Mouse (Mus musculus) testis, adult 2 months (tissue): ENCODE results near the gene Lmx1a. TPM values are rescaled to one million over a fixed set of nuclear protein-coding genes. Genes with fewer than 3 reads are reported as not detected.
A peak's percentile ranks its signal among the peaks of the same experiment; 100 is the strongest.

Source experiments
- H3K27ac ChIP-seq: fragments of 200-500 bp; 2 replicates; pipeline ENCODE4 v1.5.1; 2012; ENCODE audit warnings: low read depth, low read length; ENCODE audit not compliant: control insufficient read depth, insufficient read depth
- H3K27me3 ChIP-seq: fragments of 200-500 bp; 2 replicates; pipeline ENCODE4 v1.6.1; 2012; ENCODE audit warnings: mild to moderate bottlenecking, low read length, moderate library complexity; ENCODE audit not compliant: control insufficient read depth, insufficient read depth
- H3K36me3 ChIP-seq: fragments of 200-500 bp; 2 replicates; pipeline ENCODE4 v1.6.1; 2012; ENCODE audit warnings: mild to moderate bottlenecking, low read length; ENCODE audit not compliant: control insufficient read depth, insufficient read depth
- H3K4me1 ChIP-seq: fragments of 200-500 bp; 2 replicates; pipeline ENCODE4 v1.6.1; 2012; ENCODE audit warnings: low read length; ENCODE audit not compliant: control insufficient read depth, insufficient read depth
- H3K4me3 ChIP-seq: fragments of 200-500 bp; 2 replicates; pipeline ENCODE4 v1.5.1; 2012; ENCODE audit warnings: low read depth, mild to moderate bottlenecking, low read length, moderate library complexity, mixed read lengths; ENCODE audit not compliant: control insufficient read depth
- CTCF ChIP-seq: fragments of 200-500 bp; IDR thresholded peaks from 2 replicates; pipeline ENCODE4 v1.5.1; 2012; ENCODE audit warnings: low read depth, mild to moderate bottlenecking, inconsistent platforms, low read length, moderate library complexity; ENCODE audit not compliant: control insufficient read depth, insufficient read depth, insufficient replicate concordance
- POLR2A ChIP-seq: fragments of 200-500 bp; IDR thresholded peaks from 2 replicates; pipeline ENCODE4 v1.6.1; 2012; ENCODE audit warnings: low read depth, mild to moderate bottlenecking, inconsistent platforms, low read length, moderate library complexity; ENCODE audit not compliant: control insufficient read depth
- polyA plus RNA-seq: library from polyadenylated mRNA; depleted of rRNA; stranded (reverse); fragments of >200 nt; gene quantifications from 2 replicates; pipeline ENCODE4 v1.2.3, GENCODE M21; 2012

Gene Lmx1a
- polyA plus RNA-seq, 1 experiment = 0.06 TPM

DNA sequence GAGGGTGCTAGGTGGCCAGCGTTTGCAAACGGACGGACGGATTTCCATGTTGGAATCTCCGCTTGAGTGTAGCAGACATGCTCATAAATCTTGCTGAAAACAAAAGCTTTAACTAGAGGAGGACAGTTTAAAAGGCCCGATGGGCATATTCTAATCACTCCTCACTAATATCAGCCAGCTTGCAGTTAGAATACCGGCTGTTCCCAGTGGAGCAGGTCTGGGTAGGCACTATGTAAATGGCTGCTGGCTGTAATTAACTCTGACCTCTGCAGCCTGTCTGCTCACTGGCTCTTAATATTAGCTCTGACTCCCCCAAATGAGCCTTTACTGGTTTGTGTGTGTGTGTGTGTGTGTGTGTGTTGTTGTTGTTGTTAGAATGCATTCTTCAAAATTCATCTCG lies 69.2 kb downstream of the Lmx1a start:
- Histone ChIP-seq H3K36me3 (no peaks in the 10 kb centered on the region), H3K27me3 (no peaks in the 10 kb centered on the region), H3K4me3 (no peak overlapping the region), H3K27ac (no peak overlapping the region), H3K4me1 (no peaks in the 10 kb centered on the region)
- no peak for TF ChIP-seq CTCF
- TF ChIP-seq POLR2A = no peak

DNA sequence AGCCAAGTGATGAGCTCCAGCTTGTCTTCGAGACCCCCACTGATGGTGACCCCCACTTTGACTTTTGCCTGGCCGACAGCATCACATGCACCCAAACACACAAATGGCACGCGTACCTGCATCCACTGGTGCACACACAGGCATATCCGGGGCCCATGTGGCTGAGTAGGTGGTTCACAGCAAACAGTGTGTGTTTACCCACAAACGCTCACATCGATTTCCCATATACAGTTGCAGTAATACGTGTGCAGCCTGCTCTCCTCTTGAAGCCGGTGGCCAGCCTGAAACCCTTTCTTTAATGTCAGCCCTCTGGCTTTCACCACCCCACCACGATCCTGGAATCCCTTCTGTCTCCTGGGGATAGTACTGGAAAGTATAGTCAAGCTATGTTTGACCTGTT lies 71.3 kb downstream of the Lmx1a start:
- Histone ChIP-seq H3K4me3 (no peak overlapping the region), H3K4me1 (no peaks in the 10 kb centered on the region), H3K36me3 (no peaks in the 10 kb centered on the region), H3K27me3 (no peaks in the 10 kb centered on the region), H3K27ac (no peak overlapping the region)
- TF ChIP-seq POLR2A = no peak
- TF ChIP-seq CTCF = no peak

DNA sequence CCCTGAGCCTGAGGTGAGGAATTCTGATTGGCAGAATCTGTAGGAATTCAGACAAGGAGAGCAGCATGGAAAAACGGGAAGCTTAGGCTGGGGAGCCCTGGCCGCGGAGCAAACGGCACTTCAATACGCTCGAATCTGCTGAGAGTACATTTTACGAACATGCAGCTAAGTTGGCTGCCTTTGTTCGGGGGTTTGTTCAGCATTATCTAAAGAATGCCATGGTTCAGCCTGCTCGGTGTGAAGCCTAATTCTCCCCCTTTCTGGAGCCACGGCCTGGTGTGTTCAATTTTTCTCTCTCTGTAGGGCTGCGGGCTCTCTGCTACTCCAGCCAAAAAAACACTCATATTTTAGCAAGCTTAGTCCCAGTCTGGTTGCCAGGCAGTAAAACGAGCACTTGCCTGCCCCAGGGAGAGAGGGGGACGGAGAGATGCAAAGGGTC lies 72.8 kb downstream of the Lmx1a start:
- Histone ChIP-seq H3K27ac (no peak overlapping the region), H3K27me3 (no peaks in the 10 kb centered on the region), H3K4me1 (no peaks in the 10 kb centered on the region), H3K36me3 (no peaks in the 10 kb centered on the region), H3K4me3 (no peak overlapping the region)
- no peak for TF ChIP-seq CTCF
- no peak for TF ChIP-seq POLR2A

DNA sequence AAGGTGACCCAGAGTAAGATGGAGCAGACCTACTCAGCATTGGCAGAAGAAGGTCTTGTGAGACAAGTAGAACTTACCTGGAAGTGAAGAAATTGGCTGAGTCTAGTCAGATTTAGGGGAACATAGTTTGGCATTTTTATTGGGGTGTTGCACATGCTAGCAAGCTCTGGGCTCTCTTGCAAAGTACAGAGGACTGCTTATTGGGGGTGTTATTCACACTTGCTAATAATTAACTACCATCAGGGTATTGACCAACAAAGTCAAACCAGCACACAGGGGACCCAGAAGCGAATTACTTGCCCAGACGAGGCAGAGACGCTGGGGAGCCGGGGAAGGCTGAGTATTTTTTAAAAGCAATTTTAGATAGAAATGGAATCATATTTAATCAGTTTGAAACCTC lies 77.6 kb downstream of the Lmx1a start:
- H3K27ac ChIP-seq = no peak overlapping the region
- no peaks in the 10 kb centered on the region for H3K4me1 ChIP-seq
- no peaks in the 10 kb centered on the region for H3K36me3 ChIP-seq
- H3K4me3 ChIP-seq = no peak overlapping the region
- no peak for TF ChIP-seq POLR2A
- no peak for TF ChIP-seq CTCF
- H3K27me3 ChIP-seq = no peaks in the 10 kb centered on the region

DNA sequence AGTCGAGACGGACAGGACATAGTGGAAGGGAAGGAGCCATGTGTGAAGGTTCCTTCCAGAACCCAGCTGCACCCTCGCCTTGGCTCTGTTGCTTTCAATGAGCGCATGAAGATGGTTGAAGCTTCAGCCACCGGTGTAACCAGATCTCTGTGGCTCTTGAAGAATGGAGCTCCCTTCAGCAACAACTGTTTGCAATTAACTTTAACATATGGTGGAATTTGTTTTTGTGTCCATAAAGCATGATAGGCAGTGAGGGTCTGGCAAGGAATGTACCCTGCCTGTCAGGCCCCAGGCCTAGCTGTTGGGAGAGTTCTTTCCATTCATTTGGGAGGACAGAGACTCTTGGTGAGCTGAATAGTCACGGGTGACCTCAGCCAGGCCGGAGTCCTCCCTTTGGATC lies 81.4 kb downstream of the Lmx1a start:
- H3K4me3 ChIP-seq = no peak overlapping the region
- no peaks in the 10 kb centered on the region for H3K36me3 ChIP-seq
- no peak overlapping the region for H3K27ac ChIP-seq
- TF ChIP-seq CTCF (no peak), POLR2A (no peak)
- no peaks in the 10 kb centered on the region for H3K4me1 ChIP-seq
- no peaks in the 10 kb centered on the region for H3K27me3 ChIP-seq

DNA sequence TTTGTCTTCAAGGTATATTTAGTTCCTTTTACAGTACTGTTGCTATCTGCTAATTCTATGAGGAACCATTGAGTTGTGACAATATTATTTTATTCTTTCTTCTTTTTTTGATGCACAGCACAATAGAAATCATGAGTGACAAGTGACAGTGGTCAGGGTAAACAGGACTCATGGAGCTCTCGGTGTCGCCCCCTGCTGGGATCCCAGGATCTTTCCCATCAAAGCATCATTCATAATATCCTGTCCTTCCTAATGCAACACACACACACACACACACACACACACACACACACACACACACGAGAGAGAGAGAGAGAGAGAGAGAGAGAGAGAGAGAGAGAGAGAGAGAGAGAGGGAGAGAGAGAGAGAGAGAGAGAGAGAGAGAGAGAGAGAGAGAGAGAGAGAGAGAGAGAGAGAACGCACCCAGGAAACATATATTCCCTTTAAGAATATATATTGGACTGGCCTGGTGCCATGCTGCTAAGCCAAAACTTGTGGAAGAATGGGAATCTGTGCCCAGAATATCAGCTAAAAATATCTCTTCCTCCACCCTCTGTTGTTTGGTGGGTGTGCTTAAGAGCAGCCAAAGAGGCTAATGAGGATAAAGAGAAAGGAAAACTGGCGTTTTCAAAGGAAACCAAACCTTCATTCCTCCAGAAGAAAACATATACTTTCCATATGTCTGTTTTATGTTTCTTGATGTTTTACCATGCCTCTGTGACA lies 90.9 kb downstream of the Lmx1a start:
- no peaks in the 10 kb centered on the region for H3K27me3 ChIP-seq
- TF ChIP-seq POLR2A = no peak
- TF ChIP-seq CTCF = no peak
- H3K27ac ChIP-seq = no peak overlapping the region
- no peak overlapping the region for H3K4me3 ChIP-seq
- no peaks in the 10 kb centered on the region for H3K36me3 ChIP-seq
- no peaks in the 10 kb centered on the region for H3K4me1 ChIP-seq

DNA sequence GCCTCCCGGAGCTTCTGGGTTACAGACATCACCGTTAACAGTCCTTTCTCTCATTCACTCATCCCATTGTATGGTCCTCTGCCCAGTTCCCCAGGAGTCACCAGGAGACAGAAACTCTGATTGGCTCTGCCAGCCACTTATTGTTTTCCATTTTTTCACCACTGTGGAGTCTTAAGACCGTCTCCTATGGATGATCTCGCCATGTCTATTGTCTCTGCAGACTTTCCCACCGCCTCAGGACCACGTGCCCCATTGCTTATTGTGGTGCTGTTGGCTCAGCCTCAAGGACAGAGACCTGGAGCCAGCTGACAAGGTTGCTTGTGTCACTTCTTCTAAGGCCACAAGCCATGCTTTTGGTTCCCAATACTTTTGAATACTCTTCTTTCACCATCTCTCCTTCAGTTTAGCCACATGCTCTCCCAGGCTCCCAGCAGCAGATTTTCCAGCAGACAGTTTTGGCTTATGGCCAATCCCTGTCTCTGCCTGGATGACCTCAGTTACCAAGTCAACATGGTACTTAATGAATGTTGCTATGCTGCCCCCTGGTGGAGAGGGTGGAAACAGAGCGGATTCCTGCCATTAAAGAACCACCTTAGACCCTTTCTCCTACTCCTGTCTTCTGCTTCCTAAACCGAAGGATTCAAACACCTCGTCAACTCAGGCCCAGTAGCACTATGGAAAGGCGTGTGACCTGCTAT lies 92.9 kb downstream of the Lmx1a start:
- Histone ChIP-seq H3K4me1 (no peaks in the 10 kb centered on the region), H3K27ac (no peak overlapping the region), H3K27me3 (no peaks in the 10 kb centered on the region), H3K4me3 (no peak overlapping the region), H3K36me3 (no peaks in the 10 kb centered on the region)
- TF ChIP-seq CTCF (peak; percentile 40; the same call in 1 of the 2 replicates), POLR2A (no peak)

DNA sequence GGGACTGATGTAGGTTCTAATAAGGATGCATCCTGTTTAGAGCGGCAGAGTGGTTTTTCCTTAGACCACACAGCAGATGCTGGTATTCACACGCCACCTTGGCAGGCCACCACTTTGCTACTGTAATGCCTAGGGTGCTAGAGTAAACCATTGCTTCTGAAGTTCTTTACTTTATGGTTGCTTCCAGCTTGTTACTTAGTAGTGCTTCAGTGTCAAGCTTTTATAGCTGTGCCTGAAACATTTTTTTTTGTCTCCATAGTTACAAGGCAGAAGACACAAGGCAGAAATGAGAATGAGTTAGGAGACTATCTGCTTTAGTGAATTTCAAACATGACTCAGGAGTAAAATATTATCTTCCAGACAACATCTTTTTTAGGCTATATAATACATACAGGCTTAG lies 95.0 kb downstream of the Lmx1a start:
- Histone ChIP-seq H3K4me1 (no peaks in the 10 kb centered on the region), H3K4me3 (no peak overlapping the region), H3K36me3 (no peaks in the 10 kb centered on the region), H3K27me3 (no peaks in the 10 kb centered on the region), H3K27ac (no peak overlapping the region)
- TF ChIP-seq POLR2A (no peak), CTCF (no peak)
